Mouse (Mus musculus) thymus, postnatal 14 days (tissue): ENCODE measurements around the gene Large1.
"Not testable (repeated sequence)": the region's sequence is repeated elsewhere in the genome, so short reads cannot be mapped to it uniquely, and the experiment has no call there.

Experiments used
- DNase-seq: peaks from one replicate; pipeline ENCODE4 v3.0.0; 2021

Large1 gene

DNA sequence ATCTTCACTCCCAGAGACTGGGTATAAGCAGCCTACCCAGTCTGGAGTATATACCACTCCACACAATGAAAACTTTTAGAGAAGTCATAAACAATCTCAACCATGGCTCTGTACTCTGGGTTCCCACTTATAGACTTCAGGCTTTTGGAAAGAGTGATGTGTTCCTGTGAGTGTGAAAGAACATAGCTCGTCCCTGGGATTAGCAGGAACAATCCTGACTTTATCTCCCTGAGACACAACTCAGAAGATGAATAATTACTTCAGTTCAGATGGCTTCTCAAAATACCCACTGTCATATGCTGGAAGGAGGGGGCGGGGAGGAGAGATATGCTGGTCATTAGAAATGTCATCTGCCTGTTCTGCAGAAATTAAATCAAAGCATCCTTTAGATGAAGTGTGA lies 192.4 kb downstream of the Large1 start:
- no peak for DNase-seq

DNA sequence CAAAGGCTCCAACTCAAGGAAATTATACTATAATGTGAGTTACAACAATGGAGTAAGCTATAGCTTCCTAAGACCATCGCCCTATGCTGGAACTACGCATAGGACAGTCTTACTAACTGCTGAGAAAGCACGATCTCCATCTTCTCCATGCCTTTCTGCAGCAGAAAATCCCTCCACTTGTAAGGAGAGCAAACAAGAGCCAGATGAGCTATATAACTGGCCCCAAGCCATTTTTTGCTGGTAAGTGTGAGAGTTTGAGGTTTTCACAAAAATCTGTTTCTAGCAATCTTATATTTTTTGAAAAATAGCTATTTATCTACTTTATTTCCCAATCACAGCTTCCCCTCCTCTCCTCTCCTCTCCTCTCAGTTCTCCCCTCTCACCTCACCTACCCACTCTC lies 206.1 kb downstream of the Large1 start:
- DNase-seq, result no peak

DNA sequence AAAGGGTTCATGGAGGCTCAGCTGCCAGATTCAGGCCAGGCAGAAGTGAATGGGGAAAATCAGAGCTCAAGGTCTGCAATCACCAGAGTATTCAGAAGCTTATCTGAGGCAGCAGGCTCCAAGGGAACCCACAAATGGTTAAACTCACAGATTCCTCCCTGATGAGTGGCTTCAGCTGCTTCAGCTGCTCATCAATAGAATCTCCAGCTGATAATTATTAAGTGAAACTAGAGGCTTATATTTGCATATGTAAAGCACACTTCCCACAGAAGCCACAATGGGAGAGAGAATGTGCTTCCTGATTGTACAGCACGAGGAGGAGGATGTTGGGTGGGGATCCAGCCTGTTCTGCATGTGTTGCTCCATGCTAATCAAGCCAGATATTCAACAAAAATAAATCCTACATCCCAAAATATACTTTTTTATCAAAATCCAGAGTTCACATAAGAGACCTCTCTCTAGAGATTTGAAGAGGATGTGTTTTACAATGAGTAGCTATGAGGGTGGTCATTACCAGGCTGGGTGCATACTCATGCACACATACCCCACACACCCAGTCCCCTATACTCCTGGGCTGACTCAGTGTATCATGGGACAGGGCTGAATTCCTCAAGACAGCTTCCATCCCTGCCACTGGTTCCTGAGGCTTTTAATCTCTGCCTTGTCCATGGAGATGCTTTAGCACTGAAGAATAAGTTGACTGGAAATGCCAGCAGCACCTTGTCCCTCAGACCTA lies 210.5 kb downstream of the Large1 start:
- DNase-seq, result no peak

DNA sequence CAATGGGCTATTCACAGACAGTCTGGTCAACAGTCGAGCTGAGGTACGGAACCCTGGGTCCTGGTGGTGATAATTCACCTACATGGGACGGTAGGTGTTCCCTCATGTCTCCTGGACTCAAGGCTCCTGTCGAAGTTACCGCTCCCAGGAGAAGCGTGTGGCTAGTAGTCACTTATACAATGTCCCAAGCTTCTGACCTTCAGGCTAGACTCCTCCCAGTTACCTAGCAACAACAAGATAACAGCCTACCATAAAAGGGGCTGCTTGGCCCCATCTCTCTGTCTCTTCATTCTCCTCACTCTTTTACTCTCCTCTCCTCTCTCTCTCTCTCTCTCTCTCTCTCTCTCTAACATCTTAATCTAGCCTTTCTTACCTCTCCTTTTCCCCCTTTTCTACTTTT lies 217.9 kb downstream of the Large1 start:
- no peak for DNase-seq

DNA sequence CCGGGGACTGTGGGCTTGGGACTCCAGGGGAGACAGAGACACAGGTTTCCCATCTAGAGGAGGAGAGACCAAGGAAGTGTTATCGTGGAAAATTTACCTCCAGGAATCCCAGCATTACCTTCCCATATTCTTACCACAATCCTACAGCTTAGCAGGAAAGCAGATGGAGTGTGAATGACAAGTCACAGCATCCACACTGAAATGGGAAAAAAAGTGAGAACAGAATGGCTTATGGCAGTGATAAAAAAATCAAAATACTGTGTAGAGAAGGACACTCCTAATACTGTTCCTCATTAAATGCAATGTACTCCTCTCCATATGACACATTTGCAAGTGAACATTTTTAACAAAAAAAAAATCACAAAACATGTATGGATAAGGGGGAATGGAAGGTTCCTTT lies 221.3 kb downstream of the Large1 start:
- DNase-seq, result no peak

DNA sequence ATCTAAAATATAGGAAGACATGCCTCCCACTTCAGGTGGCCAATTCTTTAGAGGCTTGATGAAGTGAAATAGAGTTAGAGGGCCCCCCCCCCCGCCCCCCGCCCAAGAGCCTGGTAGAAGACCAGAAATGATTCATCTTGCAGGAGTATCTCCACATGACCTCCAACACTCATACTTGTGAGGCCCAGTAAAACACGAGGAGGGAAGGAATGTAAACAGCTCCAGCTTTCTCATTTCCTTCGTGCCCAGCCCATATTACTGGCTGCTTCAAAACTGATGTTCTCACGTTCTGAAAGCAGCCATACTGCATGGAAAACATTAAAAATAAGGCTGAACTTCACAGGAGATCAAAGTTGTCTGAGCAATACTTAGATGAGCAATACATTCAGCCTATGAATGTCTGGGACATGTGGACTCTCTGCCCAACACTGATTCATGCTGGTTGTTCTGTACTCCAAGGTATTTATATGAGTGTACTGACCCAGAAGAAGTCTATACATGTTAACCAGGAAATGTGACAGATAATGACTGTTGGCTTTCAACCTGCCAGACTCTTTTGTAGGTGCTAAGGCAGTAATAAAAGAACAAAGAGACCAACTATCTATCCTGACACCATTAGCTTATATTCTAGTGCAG lies 229.4 kb downstream of the Large1 start:
- no peak for DNase-seq

DNA sequence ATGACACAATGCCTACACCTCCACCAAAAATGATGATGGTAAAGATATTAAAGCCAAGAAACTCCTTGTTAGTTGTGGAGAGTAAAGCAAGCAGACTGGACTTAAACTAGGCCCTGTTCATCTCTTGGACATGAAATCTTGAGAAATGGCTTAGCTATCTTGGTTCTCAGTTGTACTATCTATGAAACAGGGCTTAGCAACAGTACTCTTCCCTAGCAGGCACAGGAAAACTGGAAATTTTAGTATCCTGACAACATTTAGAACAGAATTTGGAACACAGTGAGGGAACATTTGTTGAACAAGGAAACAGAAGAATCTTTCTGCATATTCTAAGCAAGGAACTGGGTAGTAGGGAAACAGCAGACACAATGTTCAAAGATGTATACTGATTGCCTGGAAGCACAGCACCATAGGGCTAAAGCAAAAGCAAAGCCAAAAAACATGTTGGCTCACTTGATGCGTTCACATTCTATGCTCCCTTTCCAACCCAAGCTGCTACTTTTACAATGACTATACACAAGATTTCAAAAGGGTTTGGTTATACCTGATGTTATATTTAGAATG lies 240.9 kb downstream of the Large1 start:
- DNase-seq, result no peak

DNA sequence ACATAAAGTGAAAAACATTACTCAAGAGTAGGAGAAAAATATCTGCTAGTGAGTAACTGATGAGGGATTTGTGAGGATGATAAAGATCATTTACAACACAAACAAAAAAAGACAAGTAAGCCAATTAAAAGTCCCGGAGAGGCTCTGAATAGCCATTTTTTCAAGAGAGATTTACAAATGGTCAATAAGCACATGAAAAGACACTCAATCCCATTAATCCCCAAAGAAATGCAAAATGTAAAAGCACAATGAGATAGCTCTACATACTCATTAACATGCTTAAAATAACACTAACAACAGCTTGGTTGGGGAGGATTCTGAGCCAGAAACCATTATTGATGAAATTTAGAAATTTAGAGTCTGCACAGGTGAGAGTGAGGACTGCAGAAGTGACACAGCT lies 249.3 kb downstream of the Large1 start:
- no peak for DNase-seq

DNA sequence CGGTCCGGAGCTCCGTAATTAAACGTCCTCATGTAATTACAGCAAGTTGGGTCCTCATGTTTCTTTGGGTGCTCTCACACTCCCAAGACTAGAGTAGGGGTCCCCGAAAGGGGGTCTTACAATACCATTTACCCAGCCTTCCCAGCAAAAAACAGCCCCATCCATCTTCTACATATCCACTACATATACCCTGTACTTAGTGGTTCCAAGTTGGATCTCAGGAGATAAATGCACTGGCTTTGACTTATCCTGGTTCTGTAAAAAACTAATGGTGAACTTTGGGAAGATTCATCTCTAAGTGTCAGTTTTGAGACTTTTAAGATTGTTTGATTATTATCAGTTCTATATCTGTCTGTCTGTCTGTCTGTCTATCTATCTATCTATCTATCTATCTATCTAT lies 252.3 kb downstream of the Large1 start:
- DNase-seq, result no peak

DNA sequence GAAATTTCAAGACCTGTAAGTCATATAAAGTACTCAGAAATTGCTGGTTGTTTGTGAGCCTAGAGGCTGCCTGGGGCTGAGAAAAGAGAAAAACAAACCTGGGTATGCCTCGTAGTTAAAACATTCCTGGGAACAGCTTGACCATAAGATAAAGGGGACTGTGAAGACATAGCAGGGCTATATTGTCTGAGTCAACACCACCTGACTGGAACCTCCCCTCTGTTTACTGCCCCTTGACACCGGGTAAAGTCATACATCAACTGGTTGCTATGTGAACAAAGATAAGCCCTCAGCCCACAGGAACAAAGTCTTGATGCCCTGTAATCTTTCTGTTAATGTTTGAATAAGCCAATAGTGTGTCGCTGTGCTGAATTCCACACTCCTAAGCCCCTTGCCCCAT lies 252.7 kb downstream of the Large1 start:
- DNase-seq, result not testable (repeated sequence)

DNA sequence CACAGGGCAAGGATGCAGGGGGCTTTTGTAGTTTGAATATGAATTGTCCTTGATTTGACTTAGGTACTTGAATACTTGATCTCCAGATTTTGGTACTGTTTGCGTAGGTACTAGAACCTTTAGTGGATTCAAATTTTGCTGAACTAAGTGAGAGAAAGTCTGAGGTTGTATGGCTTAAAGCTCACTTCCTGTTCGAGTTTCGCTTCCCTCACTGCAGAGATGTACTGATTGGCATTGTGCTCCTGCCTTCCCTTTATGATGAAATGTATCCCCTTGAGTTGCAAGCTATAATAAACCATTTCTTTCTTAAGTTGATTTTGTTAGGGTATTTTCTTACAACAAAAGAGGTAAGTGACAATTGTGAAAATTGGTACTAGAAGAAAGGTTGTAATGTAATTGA lies 253.8 kb downstream of the Large1 start:
- no peak for DNase-seq

DNA sequence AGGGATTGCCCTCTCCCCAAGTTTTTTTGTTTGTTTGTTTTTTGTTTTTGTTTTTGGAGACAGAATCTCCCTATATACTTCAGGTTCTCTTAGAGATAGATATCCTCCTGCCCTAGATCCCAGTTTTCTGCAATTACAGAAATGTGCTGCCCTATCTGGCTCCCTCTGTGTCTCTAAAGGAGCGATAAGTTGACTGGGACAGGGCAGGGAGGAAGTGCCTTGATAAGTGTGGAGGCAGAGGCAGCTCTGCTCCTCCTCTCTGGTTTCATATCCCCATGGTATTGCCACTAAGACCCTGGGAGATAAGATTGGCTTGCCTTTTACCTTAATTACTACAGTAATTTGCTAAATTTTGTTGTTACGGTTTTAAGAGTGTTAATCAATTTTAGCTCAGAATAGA lies 256.4 kb downstream of the Large1 start:
- DNase-seq, result no peak

DNA sequence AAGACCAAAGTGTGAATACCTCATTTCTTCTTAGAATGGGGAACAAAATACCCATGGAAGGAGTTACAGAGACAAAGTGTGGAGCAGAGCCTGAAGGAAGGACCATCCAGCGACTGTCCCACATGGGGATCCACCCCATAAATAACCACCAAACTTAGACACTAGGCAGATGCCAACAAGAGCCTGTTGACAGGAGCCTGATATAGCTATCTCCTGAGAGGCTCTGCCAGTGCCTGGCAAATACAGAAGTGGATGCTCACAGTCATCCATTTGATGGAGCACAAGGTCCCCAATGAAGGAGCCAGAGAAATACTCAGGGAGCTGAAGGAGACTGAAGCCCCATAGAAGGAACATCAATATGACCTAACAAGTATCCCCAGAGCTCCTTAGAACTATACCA lies 275.6 kb downstream of the Large1 start:
- DNase-seq, result not testable (repeated sequence)

DNA sequence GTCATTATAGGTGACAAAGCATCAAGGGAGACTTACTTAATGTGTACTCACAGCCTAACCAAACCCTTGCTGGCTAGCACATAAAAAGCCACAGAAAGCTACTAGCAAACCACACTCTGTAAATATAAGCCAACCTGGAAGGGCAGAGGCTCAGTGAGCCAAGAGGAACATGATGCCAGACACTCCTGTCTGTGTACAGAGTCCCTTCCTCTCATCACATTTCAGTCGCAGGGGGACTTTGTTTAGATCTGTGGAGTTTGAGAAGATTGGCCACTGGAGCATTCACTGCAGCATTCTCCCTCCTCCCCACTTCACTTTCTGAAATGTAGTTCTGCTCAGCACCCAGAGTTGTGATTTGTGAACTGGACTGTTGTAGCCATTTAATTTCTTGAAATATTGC lies 291.9 kb downstream of the Large1 start:
- no peak for DNase-seq

DNA sequence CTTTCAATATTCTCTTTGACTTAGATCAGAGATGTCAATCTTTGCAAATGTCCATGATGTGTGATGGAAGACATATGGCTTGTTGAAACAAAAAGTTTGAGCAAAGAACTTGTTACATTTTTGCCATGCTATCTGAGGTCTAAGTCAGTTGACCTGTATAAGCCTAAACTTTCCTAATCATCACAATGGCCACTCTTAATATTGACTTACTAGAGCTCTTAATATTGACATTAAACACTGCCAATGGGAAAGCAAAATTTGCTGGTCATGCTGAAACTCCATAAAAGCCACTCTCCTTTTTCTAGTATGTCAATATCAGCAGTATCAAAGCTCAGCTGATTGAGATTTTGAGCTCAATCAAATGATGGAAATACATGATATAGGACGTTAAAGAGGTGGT lies 298.6 kb downstream of the Large1 start:
- no peak for DNase-seq

DNA sequence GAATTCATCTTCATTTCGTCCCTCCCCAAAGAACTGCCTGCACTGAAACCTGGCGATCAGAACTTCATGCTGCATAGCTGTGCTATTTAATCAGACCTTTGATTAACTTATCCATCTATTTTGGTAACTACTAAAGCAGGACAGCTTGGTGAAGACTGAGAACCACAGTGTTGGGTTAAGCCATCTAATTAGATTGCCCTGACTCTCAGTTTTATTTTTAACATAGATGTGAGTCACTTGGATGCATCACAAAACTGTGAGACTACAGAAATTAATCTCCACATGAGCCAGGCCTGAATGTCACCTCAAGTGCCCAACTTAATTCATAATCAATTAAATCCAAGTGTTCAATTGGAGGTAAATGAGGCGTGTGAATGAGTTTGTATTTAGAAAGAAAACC lies 299.5 kb downstream of the Large1 start:
- DNase-seq, result no peak

DNA sequence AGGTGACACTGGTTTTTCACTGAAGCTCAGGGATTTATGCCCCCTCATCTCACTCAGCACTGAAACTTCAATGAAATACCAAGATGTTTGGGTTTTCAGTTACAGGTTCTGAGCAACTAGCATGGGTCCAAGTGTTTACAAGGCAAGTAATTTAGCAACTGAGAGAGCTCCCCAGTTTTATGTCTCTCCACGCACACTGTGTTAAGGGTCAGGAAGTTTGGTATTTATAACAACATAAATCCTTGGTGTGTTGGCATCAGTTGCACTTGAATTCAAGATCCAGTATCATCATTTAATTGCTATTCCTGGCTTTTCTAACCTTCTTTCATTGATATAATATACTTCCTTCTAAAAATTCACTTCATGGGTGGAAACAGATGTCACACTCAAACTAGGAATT lies 300.9 kb downstream of the Large1 start:
- DNase-seq, result no peak

DNA sequence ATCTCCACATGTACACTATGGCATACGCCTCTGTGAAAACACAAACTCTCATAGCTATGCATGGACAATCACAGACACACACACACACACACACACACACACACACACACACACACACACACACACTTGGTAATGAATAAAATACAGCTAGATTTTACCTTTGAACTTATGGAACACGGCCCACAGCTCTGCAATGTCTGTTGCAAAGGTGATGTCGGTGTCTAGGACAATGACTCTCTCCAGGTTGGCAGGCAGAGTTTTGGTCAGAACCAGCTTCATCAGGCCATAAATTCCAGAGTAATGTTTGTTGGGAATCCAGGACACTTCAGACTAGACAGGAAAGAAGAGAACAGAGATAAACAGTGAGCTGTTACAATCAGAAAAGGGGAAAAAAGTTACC lies 305.2 kb downstream of the Large1 start:
- no peak for DNase-seq

DNA sequence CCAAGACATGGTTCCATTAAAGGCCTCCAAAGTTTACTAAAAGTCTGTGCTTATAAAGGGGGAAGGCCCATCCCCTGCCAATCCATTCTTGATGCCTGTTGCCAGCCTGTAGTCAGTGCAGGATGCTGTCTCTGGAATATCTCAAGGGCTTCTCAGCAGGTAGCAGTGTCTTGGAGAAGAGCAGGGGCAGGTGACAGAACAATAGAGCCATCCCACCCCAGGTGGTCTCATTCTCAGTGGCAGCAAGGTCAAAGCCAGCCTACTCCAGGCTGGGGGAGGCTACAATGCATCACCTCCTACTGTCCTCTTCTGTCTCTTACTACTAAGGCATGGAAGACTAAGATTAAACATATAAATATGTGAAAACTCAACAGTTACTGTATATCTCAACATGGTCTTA lies 323.6 kb downstream of the Large1 start:
- DNase-seq, result no peak

DNA sequence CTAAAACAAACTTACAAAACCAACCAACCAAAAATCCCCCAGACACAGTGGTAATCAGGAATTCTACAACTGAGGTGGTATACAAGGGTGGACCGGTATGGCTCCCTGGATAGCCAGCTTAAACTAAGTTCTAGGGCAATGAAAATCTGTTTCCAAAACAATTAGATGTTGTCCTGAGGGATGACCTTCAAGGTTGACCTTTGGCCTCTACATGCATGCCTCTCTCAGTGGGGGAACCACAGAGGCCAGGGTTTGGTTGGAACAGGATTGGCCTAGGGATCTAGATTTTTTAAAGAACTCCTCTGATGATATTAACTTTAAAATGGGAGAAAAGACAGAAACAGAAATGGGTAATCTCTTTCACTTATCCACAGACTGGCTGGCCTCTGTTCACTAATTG lies 335.1 kb downstream of the Large1 start:
- no peak for DNase-seq

DNA sequence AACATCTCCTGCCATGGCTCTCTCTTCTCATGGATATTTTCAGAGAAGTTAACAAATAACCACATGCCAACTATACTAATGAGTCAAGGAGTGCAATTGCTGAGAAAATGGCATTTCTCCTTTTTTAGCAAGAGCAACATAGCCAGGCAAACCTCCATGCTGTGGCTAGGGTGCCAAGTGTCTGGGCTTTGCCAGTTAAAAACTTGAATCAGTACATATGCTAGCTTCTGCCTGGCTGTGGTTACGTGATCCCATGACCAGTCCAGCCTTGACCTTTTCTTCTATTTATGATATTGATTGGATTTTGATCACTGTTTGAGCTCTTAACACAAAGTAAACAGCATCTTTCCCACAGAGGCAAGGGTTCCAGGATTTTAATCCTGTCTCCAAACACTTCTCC lies 335.7 kb downstream of the Large1 start:
- no peak for DNase-seq

DNA sequence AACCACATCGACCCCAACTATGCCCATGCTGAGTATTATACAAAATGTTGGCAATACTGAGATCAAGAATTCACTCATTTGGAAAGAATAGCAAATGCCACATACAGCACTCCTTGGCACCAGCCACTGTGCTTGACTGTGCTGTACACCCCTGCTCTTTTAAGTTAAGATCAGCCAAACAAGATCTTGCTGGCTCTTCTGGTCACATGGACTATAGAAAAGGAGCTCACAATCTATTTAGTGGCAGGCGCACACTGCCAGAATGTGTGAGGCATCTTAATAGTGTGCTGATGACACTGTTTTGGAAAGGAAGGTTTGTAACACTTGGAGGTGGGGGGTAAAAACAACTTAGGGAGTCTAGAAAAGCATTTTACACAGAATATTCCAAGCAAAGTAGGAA lies 337.0 kb downstream of the Large1 start:
- no peak for DNase-seq

DNA sequence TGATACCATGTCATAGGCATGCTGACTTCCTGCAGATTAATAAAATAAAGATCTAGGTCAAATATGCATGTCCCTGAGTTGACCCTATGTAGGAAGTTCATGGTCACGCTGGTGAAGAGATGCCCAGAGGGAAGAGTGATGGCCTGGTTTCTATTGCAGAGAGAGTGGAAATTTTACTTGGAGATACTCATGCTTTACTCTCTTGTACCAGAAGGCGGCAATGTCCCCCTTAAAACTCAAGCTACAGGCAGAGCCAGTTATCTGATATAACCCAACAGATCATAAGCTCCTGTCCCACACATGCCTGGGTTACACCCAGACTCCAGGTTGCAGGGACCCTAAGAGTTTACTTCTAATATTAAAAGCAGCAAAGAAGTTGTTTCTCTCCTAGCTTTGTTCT lies 345.9 kb downstream of the Large1 start:
- DNase-seq, result no peak

DNA sequence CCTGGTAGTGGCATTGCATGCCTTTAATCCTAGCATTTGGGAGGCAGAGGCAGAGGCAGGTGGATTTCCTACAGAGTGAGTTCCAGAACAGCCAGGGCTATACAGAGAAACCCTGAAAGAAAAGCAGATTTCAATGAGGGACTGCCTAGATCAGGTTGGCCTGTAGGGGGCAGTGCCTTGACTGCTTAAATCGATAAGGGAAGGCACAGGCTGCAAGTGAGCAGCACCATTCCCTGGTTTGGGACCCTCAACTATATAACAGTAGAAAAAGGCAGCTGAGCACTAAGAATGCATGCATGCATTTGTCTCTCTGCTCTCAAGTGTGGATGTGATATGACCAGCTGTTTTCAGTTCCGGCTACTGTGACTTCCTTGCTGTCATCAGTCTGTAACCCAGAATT lies 349.5 kb downstream of the Large1 start:
- DNase-seq, result peak; percentile 8

DNA sequence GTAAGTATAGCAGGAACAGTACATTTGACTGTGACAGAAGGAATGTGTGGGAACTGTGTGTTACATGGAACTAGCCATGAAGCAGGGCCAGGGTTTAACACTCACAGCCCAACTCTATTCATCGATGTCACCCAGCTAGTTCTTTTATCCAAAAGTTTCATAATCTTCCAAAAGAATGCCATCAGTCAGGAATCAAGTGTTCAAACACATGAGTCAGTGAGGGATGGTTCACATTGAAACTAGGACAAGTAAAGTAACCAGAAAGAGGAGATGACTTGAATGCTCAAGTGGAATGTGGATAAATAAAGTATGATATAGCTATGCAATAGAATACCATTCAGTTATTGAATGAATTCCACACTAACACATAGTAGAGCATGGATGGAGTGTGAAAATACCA lies 359.5 kb downstream of the Large1 start:
- DNase-seq, result no peak
